Mouse (Mus musculus) liver, embryonic 11.5 days (tissue): ENCODE results near the gene Tbxa2r. TPM values are rescaled to one million over a fixed set of nuclear protein-coding genes. Genes with fewer than 3 reads are reported as not detected.

Source experiments
- ATAC-seq: fragments of 200-750 bp; cut with Nextera tagmentation; replicated peaks from 2 replicates; pipeline ENCODE4 v1.8.0; 2017; ENCODE audit warnings: moderate number of reproducible peaks, mild to moderate bottlenecking, moderate TSS enrichment, moderate library complexity; ENCODE audit not compliant: low FRiP score
- DNase-seq: peaks from one replicate; pipeline ENCODE4 v3.0.0-alpha.2; 2017; ENCODE audit warnings: low spot score
- H3K27ac ChIP-seq: fragments of 300-500 bp; sonication (generic); 2 replicates; pipeline ENCODE4 v1.5.1; 2014; ENCODE audit warnings: mild to moderate bottlenecking, low read depth, low read length, control low read depth
- H3K27me3 ChIP-seq: fragments of 300-500 bp; sonication (generic); replicated peaks from 2 replicates; pipeline ENCODE4 v1.6.1; 2014; ENCODE audit warnings: low read length, mixed read lengths; ENCODE audit not compliant: control insufficient read depth, insufficient read depth
- H3K36me3 ChIP-seq: fragments of 300-500 bp; sonication (generic); 2 replicates; pipeline ENCODE4 v1.6.1; 2014; ENCODE audit warnings: mild to moderate bottlenecking, low read length, moderate library complexity, mixed read lengths; ENCODE audit not compliant: control insufficient read depth, insufficient read depth
- H3K4me1 ChIP-seq: fragments of 300-500 bp; sonication (generic); replicated peaks from 2 replicates; pipeline ENCODE4 v1.6.1; 2014; ENCODE audit warnings: low read length, mixed read lengths; ENCODE audit not compliant: control insufficient read depth, insufficient read depth
- H3K4me2 ChIP-seq: fragments of 300-500 bp; sonication (generic); 2 replicates; pipeline ENCODE4 v1.6.1; 2014; ENCODE audit warnings: mild to moderate bottlenecking, control low read depth, moderate library complexity
- H3K4me3 ChIP-seq: fragments of 300-500 bp; sonication (generic); 2 replicates; pipeline ENCODE4 v1.5.1; 2014; ENCODE audit warnings: low read depth, low read length, control low read depth
- H3K9ac ChIP-seq: fragments of 300-500 bp; sonication (generic); 2 replicates; pipeline ENCODE4 v1.6.1; 2014; ENCODE audit warnings: low read depth, low read length, control low read depth
- H3K9me3 ChIP-seq: fragments of 300-500 bp; sonication (generic); 2 replicates; pipeline ENCODE4 v1.6.1; 2016; ENCODE audit warnings: low read length, inconsistent platforms, mixed read lengths; ENCODE audit not compliant: control insufficient read depth
- WGBS: fragments of 180-500 bp; shearing (Covaris S2); extraction: QIAGEN DNeasy Blood & Tissue Kit; methylation state at CpG from one replicate; pipeline ENCODE4 v1.1.7; 2014; 5-methylcytosine and 5-hydroxymethylcytosine counted together
- polyA plus RNA-seq: library from polyadenylated mRNA; unstranded; fragments of >200 nt; fragmentation: Nextera tagmentation; extraction: Ambion mirVana; gene quantifications from 2 replicates; pipeline ENCODE4 v1.2.1, GENCODE M21; 2014

Tbxa2r gene
- polyA plus RNA-seq, 1 experiment from 2014 or later: 7.9 TPM

- Histone ChIP-seq H3K9ac (no peak overlapping the region; the same call in 1 of the 2 replicates), H3K4me2 (peak overlapping the region; percentile 40), H3K27ac (peak overlapping the region; percentile 60), H3K4me3 (peak overlapping the region; percentile 16; the same call in 1 of the 2 replicates), H3K36me3 (peaks cover 27% of the 10 kb centered on the region), H3K9me3 (no peaks in the 10 kb centered on the region), H3K27me3 (peaks cover 11% of the 10 kb centered on the region), H3K4me1 (peaks cover 34% of the 10 kb centered on the region)
- 62% methylated on average over 10 of the region's 10 CpGs for WGBS
- ATAC-seq (no peak), DNase-seq (no peak)
Measured at GRCm38 (mm10) chr10:81329194-81329975, 854 bp downstream of the Tbxa2r start.

- Histone ChIP-seq H3K4me1 (peaks cover 34% of the 10 kb centered on the region), H3K27me3 (peaks cover 11% of the 10 kb centered on the region), H3K27ac (peak overlapping the region; percentile 60; the same call in 1 of the 2 replicates), H3K4me3 (no peak overlapping the region), H3K4me2 (peak overlapping the region; percentile 11; the same call in 1 of the 2 replicates), H3K36me3 (peaks cover 21% of the 10 kb centered on the region), H3K9ac (no peak overlapping the region), H3K9me3 (no peaks in the 10 kb centered on the region)
- DNase-seq (no peak), ATAC-seq (no peak)
- WGBS: 57% methylated on average over 4 of the region's 4 CpGs
Measured at GRCm38 (mm10) chr10:81330007-81330406, 1.5 kb downstream of the Tbxa2r start.

DNA sequence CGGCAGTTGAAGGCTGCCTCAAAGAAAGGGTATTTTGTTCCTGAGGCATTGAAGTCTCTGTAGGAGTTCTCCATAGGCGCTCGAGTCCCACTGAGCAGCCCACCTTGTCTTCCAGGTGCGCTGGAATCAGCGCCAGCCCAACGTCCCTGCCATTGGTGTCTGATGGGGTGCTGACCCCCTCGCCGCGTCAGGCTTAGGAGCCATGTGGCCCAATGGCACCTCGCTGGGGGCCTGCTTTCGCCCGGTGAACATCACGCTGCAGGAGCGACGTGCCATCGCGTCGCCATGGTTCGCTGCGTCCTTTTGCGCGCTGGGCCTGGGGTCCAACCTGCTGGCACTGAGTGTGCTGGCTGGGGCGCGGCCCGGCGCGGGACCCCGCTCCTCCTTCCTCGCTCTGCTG lies 3.7 kb downstream of the Tbxa2r start:
- DNase-seq (no peak), ATAC-seq (no peak)
- Histone ChIP-seq H3K4me3 (peak overlapping the region; percentile 15; the same call in 1 of the 2 replicates), H3K9me3 (no peaks in the 10 kb centered on the region), H3K27ac (no peak overlapping the region), H3K36me3 (no peaks in the 10 kb centered on the region; the same call in 1 of the 2 replicates), H3K4me1 (peaks cover 31% of the 10 kb centered on the region), H3K9ac (no peak overlapping the region), H3K4me2 (peak overlapping the region; percentile 41), H3K27me3 (peaks cover 13% of the 10 kb centered on the region)
- 33% methylated on average over 29 of the region's 29 CpGs for WGBS

- DNase-seq (no peak), ATAC-seq (no peak)
- no peak overlapping the region for H3K4me2 ChIP-seq
- WGBS: 69% methylated on average over 11 of the region's 11 CpGs
- peaks cover 20% of the 10 kb centered on the region for H3K4me1 ChIP-seq
- no peak overlapping the region for H3K4me3 ChIP-seq
- H3K27ac ChIP-seq: no peak overlapping the region
- H3K9me3 ChIP-seq: no peaks in the 10 kb centered on the region
- H3K36me3 ChIP-seq: no peaks in the 10 kb centered on the region; the same call in 1 of the 2 replicates
- no peak overlapping the region for H3K9ac ChIP-seq
- peaks cover 24% of the 10 kb centered on the region for H3K27me3 ChIP-seq
Measured at GRCm38 (mm10) chr10:81334324-81334723, 5.8 kb downstream of the Tbxa2r start.

- Histone ChIP-seq H3K9ac (no peak overlapping the region), H3K9me3 (no peaks in the 10 kb centered on the region), H3K4me3 (no peak overlapping the region), H3K36me3 (no peaks in the 10 kb centered on the region; the same call in 1 of the 2 replicates), H3K4me2 (no peak overlapping the region), H3K27ac (no peak overlapping the region), H3K27me3 (peaks cover 24% of the 10 kb centered on the region), H3K4me1 (peaks cover 19% of the 10 kb centered on the region)
- 57% methylated on average over 18 of the region's 19 CpGs for WGBS
- ATAC-seq: no peak
- DNase-seq: no peak
Measured at GRCm38 (mm10) chr10:81335393-81336340, 7.1 kb downstream of the Tbxa2r start.

DNA sequence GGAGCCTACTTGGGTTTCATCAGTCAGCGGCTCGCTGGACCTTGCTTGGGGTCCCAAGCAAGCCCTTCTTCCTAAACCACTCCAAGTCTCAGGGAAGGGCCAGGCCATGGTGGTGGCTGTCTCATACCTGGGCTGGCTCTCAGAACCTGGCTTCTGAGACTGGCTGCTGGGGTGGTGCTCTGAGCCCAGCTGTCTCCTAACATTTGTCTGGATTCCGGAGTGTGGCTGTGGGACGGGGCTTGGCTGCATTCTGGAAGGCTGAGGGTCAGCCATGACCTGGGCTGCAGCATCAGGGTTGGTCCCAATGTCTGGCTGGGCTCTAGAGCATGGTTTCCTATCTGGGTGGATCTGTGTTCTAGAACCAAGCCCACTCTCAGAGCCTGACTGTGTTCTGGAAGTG lies 8.0 kb downstream of the Tbxa2r start:
- Histone ChIP-seq H3K27me3 (peaks cover 27% of the 10 kb centered on the region), H3K4me2 (no peak overlapping the region), H3K4me1 (peaks cover 27% of the 10 kb centered on the region), H3K9me3 (no peaks in the 10 kb centered on the region), H3K27ac (no peak overlapping the region), H3K4me3 (no peak overlapping the region), H3K36me3 (no peaks in the 10 kb centered on the region; the same call in 1 of the 2 replicates), H3K9ac (no peak overlapping the region)
- WGBS: 95% methylated on average over 4 of the region's 4 CpGs
- no peak for DNase-seq
- no peak for ATAC-seq

GRCm38 (mm10) chr10:81340551-81341332 lies 12.2 kb downstream of the Tbxa2r start:
- 40% methylated on average over 17 of the region's 17 CpGs for WGBS
- peaks cover 42% of the 10 kb centered on the region for H3K27me3 ChIP-seq
- no peak overlapping the region for H3K9ac ChIP-seq
- no peak overlapping the region for H3K4me2 ChIP-seq
- H3K9me3 ChIP-seq: no peaks in the 10 kb centered on the region
- peaks cover 23% of the 10 kb centered on the region for H3K4me1 ChIP-seq
- no peak overlapping the region for H3K4me3 ChIP-seq
- ATAC-seq (peak; percentile 53; the same call in 1 of the 2 replicates), DNase-seq (no peak)
- H3K27ac ChIP-seq: no peak overlapping the region
- no peaks in the 10 kb centered on the region for H3K36me3 ChIP-seq
